Mouse (Mus musculus) olfactory bulb, adult 2 months (tissue): ENCODE data around the gene 2210016L21Rik.

Experiments
- CTCF ChIP-seq: fragments of 200-500 bp; IDR thresholded peaks from 2 replicates; pipeline ENCODE4 v1.5.1; 2012; ENCODE audit warnings: low read depth, mild to moderate bottlenecking, low read length, moderate library complexity; ENCODE audit not compliant: insufficient read depth
- POLR2A ChIP-seq: fragments of 200-500 bp; IDR thresholded peaks from 2 replicates; pipeline ENCODE4 v1.6.1; 2012; ENCODE audit warnings: mild to moderate bottlenecking, low read depth, low read length, moderate library complexity; ENCODE audit not compliant: insufficient read depth

GRCm38 (mm10) chr5:114969064-114969463 is 27.1 kb downstream of the 2210016L21Rik start:
- TF ChIP-seq CTCF (no peak), POLR2A (no peak)
